Mouse (Mus musculus): ENCODE measurements at regions not wholly inside any gene's neighbourhood (a gene's known extent, or its start where the extent isn't known, plus 50 kb on each side); places are given as distances from the start of the nearest gene placed in this dataset.

DNA sequence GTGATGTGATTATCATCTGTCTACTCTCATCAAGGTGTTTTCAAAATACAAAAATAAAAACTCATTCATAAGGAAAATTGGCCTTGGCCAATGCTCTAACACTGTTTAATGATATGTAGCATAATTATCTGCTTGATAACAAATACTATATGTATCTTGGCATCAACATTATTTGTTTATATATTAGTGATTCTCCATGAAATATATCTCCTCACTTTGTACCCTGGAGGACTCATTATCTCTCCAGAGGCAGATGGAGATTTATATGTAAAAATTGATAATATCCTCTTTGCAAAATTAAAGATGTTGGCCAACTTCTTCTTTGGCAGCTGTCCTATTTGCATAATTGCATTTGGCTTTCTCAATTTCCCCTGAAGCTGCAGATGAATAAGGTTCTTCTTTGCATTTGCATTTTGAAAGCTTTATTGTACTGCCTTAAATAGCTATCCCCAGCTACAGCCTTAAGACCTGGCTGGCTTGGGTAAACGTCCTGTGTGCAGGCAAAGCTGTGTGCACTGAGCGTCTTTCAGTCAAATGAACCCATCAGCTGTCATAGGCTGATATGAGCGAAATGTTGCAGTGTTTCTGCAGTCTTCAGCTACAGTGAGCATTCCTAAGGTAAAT, 124.7 kb upstream of the Otogl start:
- TF ChIP-seq ZMIZ1 (IDR thresholded peaks at IDR 0.05; ENCODE audit: low read depth, low read length) (no peak), MXI1 (IDR thresholded peaks at IDR 0.05; ENCODE audit: low read depth, low read length) (no peak), ZNF384 (IDR thresholded peaks at IDR 0.05; ENCODE audit: low read depth, low read length) (no peak), SIN3A (IDR thresholded peaks at IDR 0.05; ENCODE audit: low read length) (no peak), CTCF (IDR thresholded peaks at IDR 0.05 in 2 of 3, conservative IDR thresholded peaks at IDR 0.05 in 1 of 3; ENCODE audit: control insufficient read depth in 1 of 3, insufficient read depth in 1 of 3, low read depth in 2 of 3, low read length in 3 of 3, poor library complexity in 1 of 3, severe bottlenecking in 1 of 3) (no peak), ZKSCAN1 (IDR thresholded peaks at IDR 0.05; ENCODE audit: low read depth, low read length) (no peak), NELFE (IDR thresholded peaks at IDR 0.05; ENCODE audit: low read depth, low read length) (no peak)
- Histone ChIP-seq H3K27me3 (ENCODE audit: control insufficient read depth in 1 of 2, insufficient read depth in 2 of 2, low read length in 2 of 2) (no peaks in the 10 kb centered on the region), H3K36me3 (ENCODE audit: control insufficient read depth in 1 of 2, insufficient read depth in 2 of 2, low read length in 2 of 2) (no peaks in the 10 kb centered on the region), H3K27ac (ENCODE audit: control insufficient read depth, low read depth, low read length) (no peak overlapping the region), H3K9me3 (replicated peaks; ENCODE audit: insufficient read depth, low read length) (no peaks in the 10 kb centered on the region), H3K79me2 (ENCODE audit: control insufficient read depth, insufficient read depth, low read length, poor library complexity) (no peaks in the 10 kb centered on the region), H3K4me1 (ENCODE audit: control insufficient read depth in 1 of 2, insufficient read depth in 2 of 2, low read length in 2 of 2) (no peaks in the 10 kb centered on the region), H3K9ac (ENCODE audit: control insufficient read depth, low read depth, low read length, poor library complexity, severe bottlenecking) (no peak overlapping the region), H3K4me3 (ENCODE audit: control insufficient read depth in 1 of 2, insufficient read depth in 1 of 2, low read depth in 2 of 2, low read length in 2 of 2) (no peak overlapping the region)
- no peak for DNase-seq (ENCODE audit: low read depth, low spot score)

- Histone ChIP-seq H3K9me3 (replicated peaks; ENCODE audit: insufficient read depth, low read length) (no peaks in the 10 kb centered on the region), H3K36me3 (ENCODE audit: control insufficient read depth in 1 of 2, insufficient read depth in 2 of 2, low read length in 2 of 2) (no peaks in the 10 kb centered on the region), H3K9ac (ENCODE audit: control insufficient read depth, low read depth, low read length, poor library complexity, severe bottlenecking) (no peak overlapping the region), H3K4me3 (ENCODE audit: control insufficient read depth in 1 of 2, insufficient read depth in 1 of 2, low read depth in 2 of 2, low read length in 2 of 2) (no peak overlapping the region), H3K27ac (ENCODE audit: control insufficient read depth, low read depth, low read length) (no peak overlapping the region), H3K4me1 (ENCODE audit: control insufficient read depth in 1 of 2, insufficient read depth in 2 of 2, low read length in 2 of 2) (no peaks in the 10 kb centered on the region), H3K27me3 (ENCODE audit: control insufficient read depth in 1 of 2, insufficient read depth in 2 of 2, low read length in 2 of 2) (no peaks in the 10 kb centered on the region), H3K79me2 (ENCODE audit: control insufficient read depth, insufficient read depth, low read length, poor library complexity) (no peaks in the 10 kb centered on the region)
- TF ChIP-seq BHLHE40 (IDR thresholded peaks at IDR 0.05; ENCODE audit: borderline replicate concordance, low read depth, low read length) (no peak), SMC3 (IDR thresholded peaks at IDR 0.05; ENCODE audit: low read depth, low read length) (no peak), RCOR1 (IDR thresholded peaks at IDR 0.05; ENCODE audit: low read depth, low read length) (no peak), ETS1 (IDR thresholded peaks at IDR 0.05; ENCODE audit: low read depth, low read length) (no peak), TCF12 (IDR thresholded peaks at IDR 0.05; ENCODE audit: low read depth, low read length) (no peak), ELF1 (IDR thresholded peaks at IDR 0.05; ENCODE audit: low read depth, low read length) (no peak), MYC (IDR thresholded peaks at IDR 0.05; ENCODE audit: low read depth, low read length) (no peak), GABPA (IDR thresholded peaks at IDR 0.05; ENCODE audit: low read depth, low read length) (no peak), SIN3A (IDR thresholded peaks at IDR 0.05; ENCODE audit: low read length) (no peak), MEF2A (IDR thresholded peaks at IDR 0.05; ENCODE audit: extremely low read depth, insufficient replicate concordance, low read depth, low read length, poor library complexity, severe bottlenecking) (no peak), MAZ (IDR thresholded peaks at IDR 0.05; ENCODE audit: low read depth, low read length) (no peak), GATA1 (IDR thresholded peaks at IDR 0.05; ENCODE audit: low read depth, low read length) (no peak), UBTF (IDR thresholded peaks at IDR 0.05; ENCODE audit: borderline replicate concordance, insufficient read depth, low read depth, low read length) (no peak)
- no peak for DNase-seq (ENCODE audit: low read depth, low spot score)
Measured at GRCm38 (mm10) chr10:108034068-108034467, 122.1 kb upstream of the Otogl start.

Measured in MEL (cell line).